Mouse (Mus musculus): ENCODE data around the gene Ric8b. TPM values are rescaled to one million over a fixed set of nuclear protein-coding genes. Genes with fewer than 3 reads are reported as not detected.
A peak's percentile ranks its signal among the peaks of the same experiment; 100 is the strongest.

Ric8b gene
- polyA plus RNA-seq, 1 experiment from 2014 or later: 19.2 TPM

- Histone ChIP-seq H3K36me3 (no peaks in the 10 kb centered on the region), H3K4me3 (replicated peaks) (no peak overlapping the region), H3K27ac (no peak overlapping the region), H3K4me1 (no peaks in the 10 kb centered on the region), H3K27me3 (replicated peaks) (no peaks in the 10 kb centered on the region), H3K9me3 (no peaks in the 10 kb centered on the region), H3K9ac (no peak overlapping the region), H3K4me2 (no peak overlapping the region)
- WGBS: 62% methylated on average over 11 of the region's 11 CpGs
- no peak for ATAC-seq (ENCODE audit: insufficient read depth, low FRiP score, low read depth)
These were observed 105.4 kb downstream of the Ric8b start for GRCm38 (mm10) chr10:85022647-85023312.

- Histone ChIP-seq H3K4me2 (no peak overlapping the region), H3K4me1 (no peaks in the 10 kb centered on the region), H3K9ac (no peak overlapping the region), H3K36me3 (no peaks in the 10 kb centered on the region), H3K27me3 (replicated peaks) (no peaks in the 10 kb centered on the region), H3K27ac (no peak overlapping the region), H3K9me3 (no peaks in the 10 kb centered on the region), H3K4me3 (replicated peaks) (no peak overlapping the region)
- 70% methylated on average over 6 of the region's 6 CpGs for WGBS
- ATAC-seq (ENCODE audit: insufficient read depth, low FRiP score, low read depth): no peak
These were observed 105.9 kb downstream of the Ric8b start for GRCm38 (mm10) chr10:85023313-85023666.

GRCm38 (mm10) chr10:85025799-85026424 lies 108.5 kb downstream of the Ric8b start:
- Histone ChIP-seq H3K27ac (no peak overlapping the region), H3K9me3 (no peaks in the 10 kb centered on the region), H3K36me3 (no peaks in the 10 kb centered on the region), H3K4me2 (no peak overlapping the region), H3K4me1 (no peaks in the 10 kb centered on the region), H3K4me3 (replicated peaks) (no peak overlapping the region), H3K27me3 (replicated peaks) (no peaks in the 10 kb centered on the region), H3K9ac (no peak overlapping the region)
- ATAC-seq (ENCODE audit: insufficient read depth, low FRiP score, low read depth): peak; percentile 94
- 90% methylated on average over 11 of the region's 11 CpGs for WGBS

GRCm38 (mm10) chr10:85027619-85028175 lies 110.3 kb downstream of the Ric8b start:
- Histone ChIP-seq H3K9ac (no peak overlapping the region), H3K4me1 (no peaks in the 10 kb centered on the region), H3K4me2 (no peak overlapping the region), H3K4me3 (replicated peaks) (no peak overlapping the region), H3K27ac (no peak overlapping the region), H3K9me3 (no peaks in the 10 kb centered on the region), H3K36me3 (no peaks in the 10 kb centered on the region), H3K27me3 (replicated peaks) (no peaks in the 10 kb centered on the region)
- ATAC-seq (ENCODE audit: insufficient read depth, low FRiP score, low read depth): no peak
- 67% methylated on average over 10 of the region's 10 CpGs for WGBS

DNA sequence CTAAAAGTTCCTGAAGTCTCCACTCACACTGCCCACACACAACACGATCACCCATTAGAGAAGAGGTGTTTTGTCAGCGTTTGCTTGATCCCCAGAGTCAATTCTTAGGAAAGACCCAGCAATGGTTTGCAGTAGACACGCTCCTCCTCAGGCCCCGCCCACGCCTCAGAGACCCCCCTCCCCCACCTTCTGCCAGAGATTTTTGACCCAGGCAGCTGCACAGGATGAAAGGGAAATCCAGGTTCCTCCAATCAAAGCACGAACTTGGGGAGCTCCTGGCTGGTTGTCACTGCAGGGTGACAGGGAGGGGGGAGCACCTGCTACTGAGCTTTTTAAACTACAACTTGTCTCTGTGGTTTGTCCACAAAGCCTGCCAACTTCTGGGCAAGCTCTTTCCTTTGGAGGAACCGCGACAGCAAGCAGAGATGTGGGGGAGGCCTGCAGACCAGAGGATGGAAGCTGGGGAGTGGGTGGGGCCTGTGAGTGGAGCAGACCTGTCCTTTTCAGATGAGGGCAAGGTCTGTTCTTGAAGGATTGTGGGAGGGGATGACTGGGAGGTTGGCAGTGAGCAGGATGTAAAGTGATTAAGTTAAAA lies 117.8 kb downstream of the Ric8b start:
- no peak overlapping the region for H3K9ac ChIP-seq
- H3K27me3 ChIP-seq (replicated peaks): no peaks in the 10 kb centered on the region
- no peak overlapping the region for H3K4me2 ChIP-seq
- H3K4me1 ChIP-seq: 0 out of 2 replicates have a peak, but pooled peaks cover 5% of the 10 kb centered on the region
- no peak for ATAC-seq (ENCODE audit: insufficient read depth, low FRiP score, low read depth)
- H3K4me3 ChIP-seq (replicated peaks): no peak overlapping the region
- no peak overlapping the region for H3K27ac ChIP-seq
- no peaks in the 10 kb centered on the region for H3K36me3 ChIP-seq
- 25% methylated on average over 8 of the region's 8 CpGs for WGBS
- H3K9me3 ChIP-seq: no peaks in the 10 kb centered on the region

- H3K27ac ChIP-seq: no peak overlapping the region
- ATAC-seq (ENCODE audit: insufficient read depth, low FRiP score, low read depth): peak; percentile 43; the same call in 1 of the 2 replicates
- WGBS: 65% methylated on average over 10 of the region's 10 CpGs
These were observed 120.7 kb downstream of the Ric8b start for GRCm38 (mm10) chr10:85038147-85038546.

GRCm38 (mm10) chr10:85038852-85039251 lies 121.4 kb downstream of the Ric8b start:
- Histone ChIP-seq H3K4me3 (replicated peaks) (no peak overlapping the region), H3K36me3 (no peaks in the 10 kb centered on the region), H3K4me1 (0 out of 2 replicates have a peak, but pooled peaks cover 5% of the 10 kb centered on the region), H3K4me2 (no peak overlapping the region), H3K27me3 (replicated peaks) (no peaks in the 10 kb centered on the region), H3K27ac (no peak overlapping the region), H3K9ac (no peak overlapping the region), H3K9me3 (no peaks in the 10 kb centered on the region)
- WGBS: 85% methylated on average over 5 of the region's 5 CpGs
- ATAC-seq (ENCODE audit: insufficient read depth, low FRiP score, low read depth): no peak

More at GRCm38 (mm10) chr10:85038147-85038546, 120.7 kb downstream of the Ric8b start:
- H3K9me3 ChIP-seq: no peaks in the 10 kb centered on the region
- H3K4me3 ChIP-seq (replicated peaks): no peak overlapping the region
- H3K4me1 ChIP-seq: 0 out of 2 replicates have a peak, but pooled peaks cover 5% of the 10 kb centered on the region
- no peak overlapping the region for H3K4me2 ChIP-seq
- no peaks in the 10 kb centered on the region for H3K27me3 ChIP-seq (replicated peaks)
- no peaks in the 10 kb centered on the region for H3K36me3 ChIP-seq
- no peak overlapping the region for H3K9ac ChIP-seq

GRCm38 (mm10) chr10:85044191-85044711 lies 126.8 kb downstream of the Ric8b start:
- H3K4me3 ChIP-seq (replicated peaks): peak overlapping the region; percentile 21
- no peak overlapping the region for H3K9ac ChIP-seq
- H3K4me2 ChIP-seq: peak overlapping the region; percentile 49
- no peaks in the 10 kb centered on the region for H3K36me3 ChIP-seq
- 0 out of 2 replicates have a peak, but pooled peaks cover 5% of the 10 kb centered on the region for H3K4me1 ChIP-seq
- H3K9me3 ChIP-seq: no peaks in the 10 kb centered on the region
- WGBS: 34% methylated on average over 17 of the region's 17 CpGs
- ATAC-seq (ENCODE audit: insufficient read depth, low FRiP score, low read depth): no peak
- no peaks in the 10 kb centered on the region for H3K27me3 ChIP-seq (replicated peaks)
- no peak overlapping the region for H3K27ac ChIP-seq

- WGBS: 14% methylated on average over 24 of the region's 24 CpGs
- no peaks in the 10 kb centered on the region for H3K27me3 ChIP-seq (replicated peaks)
- H3K4me1 ChIP-seq: 0 out of 2 replicates have a peak, but pooled peaks cover 5% of the 10 kb centered on the region
- H3K9ac ChIP-seq: no peak overlapping the region
- ATAC-seq (ENCODE audit: insufficient read depth, low FRiP score, low read depth): no peak
- peak overlapping the region; percentile 49 for H3K4me2 ChIP-seq
- no peaks in the 10 kb centered on the region for H3K36me3 ChIP-seq
- no peak overlapping the region for H3K27ac ChIP-seq
- no peaks in the 10 kb centered on the region for H3K9me3 ChIP-seq
- H3K4me3 ChIP-seq (replicated peaks): peak overlapping the region; percentile 21
These were observed 127.6 kb downstream of the Ric8b start for GRCm38 (mm10) chr10:85044732-85045720.

DNA sequence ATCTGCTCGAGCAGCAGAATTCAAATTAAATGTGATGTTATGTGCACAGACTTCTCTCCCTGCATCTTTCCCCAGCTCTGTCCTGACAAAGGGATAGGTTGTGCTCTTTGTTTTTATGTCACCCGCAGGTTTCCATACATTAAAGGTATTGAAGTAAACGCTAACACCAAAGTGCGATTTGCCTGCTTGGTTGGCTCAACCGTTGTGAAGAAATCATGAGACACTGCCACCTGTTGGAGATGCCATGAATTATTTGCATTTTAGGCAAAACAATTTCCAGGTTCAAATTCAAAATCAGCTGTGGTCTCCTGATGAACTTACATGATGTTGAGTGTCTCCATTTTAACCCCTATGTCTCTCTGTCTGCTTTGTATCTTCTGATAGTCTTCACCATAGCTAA lies 129.2 kb downstream of the Ric8b start:
- no peak overlapping the region for H3K9ac ChIP-seq
- no peak overlapping the region for H3K4me2 ChIP-seq
- 31% methylated on average over 5 of the region's 5 CpGs for WGBS
- H3K4me1 ChIP-seq: 0 out of 2 replicates have a peak, but pooled peaks cover 5% of the 10 kb centered on the region
- H3K9me3 ChIP-seq: no peaks in the 10 kb centered on the region
- H3K4me3 ChIP-seq (replicated peaks): no peak overlapping the region
- no peak overlapping the region for H3K27ac ChIP-seq
- ATAC-seq (ENCODE audit: insufficient read depth, low FRiP score, low read depth): no peak
- no peaks in the 10 kb centered on the region for H3K27me3 ChIP-seq (replicated peaks)
- no peaks in the 10 kb centered on the region for H3K36me3 ChIP-seq

DNA sequence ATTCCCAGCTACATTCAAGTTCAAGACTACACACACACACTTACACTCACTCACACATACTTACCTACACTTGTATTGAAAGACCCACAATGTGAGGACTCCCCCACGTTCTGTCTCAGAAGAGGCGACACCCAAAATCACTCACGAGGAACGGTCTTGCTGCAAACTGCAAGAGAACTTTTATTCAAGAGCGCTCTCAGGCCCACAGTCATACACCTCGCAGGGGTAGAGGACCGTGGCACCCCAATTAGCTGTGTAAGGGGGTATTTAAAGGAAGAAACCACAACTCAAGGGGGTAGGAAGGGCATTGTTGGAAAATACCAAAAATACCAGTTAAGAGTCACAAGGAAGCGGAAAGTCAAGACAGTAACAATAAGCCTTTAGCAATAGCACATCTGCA lies 130.6 kb downstream of the Ric8b start:
- ATAC-seq (ENCODE audit: insufficient read depth, low FRiP score, low read depth): no peak
- Histone ChIP-seq H3K9me3 (no peaks in the 10 kb centered on the region), H3K36me3 (no peaks in the 10 kb centered on the region), H3K27me3 (replicated peaks) (no peaks in the 10 kb centered on the region), H3K27ac (no peak overlapping the region), H3K4me1 (0 out of 2 replicates have a peak, but pooled peaks cover 5% of the 10 kb centered on the region), H3K4me3 (replicated peaks) (no peak overlapping the region), H3K4me2 (no peak overlapping the region), H3K9ac (no peak overlapping the region)
- WGBS: 93% methylated on average over 8 of the region's 8 CpGs

All from stomach, embryonic 15.5 days (tissue).